Mouse (Mus musculus) kidney, postnatal 25 days (tissue): Measurements from ENCODE around the gene Tmem169.
A peak's percentile ranks its signal among the peaks of the same experiment; 100 is the strongest.
"Not testable (repeated sequence)": the region's sequence is repeated elsewhere in the genome, so short reads cannot be mapped to it uniquely, and the experiment has no call there.

Source experiments
- DNase-seq, 2 experiments: peaks; one replicate each; pipeline ENCODE4 v3.0.0; 2021; ENCODE audit warnings: mixed read lengths in 2 of 2

The Tmem169 gene

GRCm38 (mm10) chr1:72283992-72284485, at the start of gene Tmem169, which contains the start of gene Pecr:
TSS of gene Tmem169 (plus strand) at chr1:72284369.
TSS of gene Pecr (minus strand) at chr1:72284314.
- peak; percentile 95 for DNase-seq

GRCm38 (mm10) chr1:72236363-72237006, 47.7 kb upstream of the Tmem169 start:
- DNase-seq: peak; percentile 78 to 87

GRCm38 (mm10) chr1:72237007-72237775, 47.0 kb upstream of the Tmem169 start:
- peak; percentile 32 to 57 for DNase-seq

GRCm38 (mm10) chr1:72238016-72238580, 46.1 kb upstream of the Tmem169 start:
- no peak for DNase-seq

- DNase-seq: not testable (repeated sequence)
Observed at GRCm38 (mm10) chr1:72239113-72239512, 45.1 kb upstream of the Tmem169 start.

GRCm38 (mm10) chr1:72242581-72243143, 41.5 kb upstream of the Tmem169 start:
- DNase-seq: no peak

- peak; percentile 97 to 98 for DNase-seq
Observed at GRCm38 (mm10) chr1:72243656-72244316, 40.4 kb upstream of the Tmem169 start.

- DNase-seq: no peak
Observed at GRCm38 (mm10) chr1:72244317-72245036, 39.7 kb upstream of the Tmem169 start.

- DNase-seq: not testable (repeated sequence)
Observed at GRCm38 (mm10) chr1:72248226-72248737, 35.9 kb upstream of the Tmem169 start.

- no peak for DNase-seq
Observed at GRCm38 (mm10) chr1:72251806-72252205, 32.4 kb upstream of the Tmem169 start.

- no peak for DNase-seq
Observed at GRCm38 (mm10) chr1:72253881-72254491, 30.2 kb upstream of the Tmem169 start.

- peak; percentile 91 to 93 for DNase-seq
Observed at GRCm38 (mm10) chr1:72254545-72255061, 29.6 kb upstream of the Tmem169 start.

- DNase-seq: peak; percentile 44 to 72
Observed at GRCm38 (mm10) chr1:72255062-72255853, 28.9 kb upstream of the Tmem169 start.

- no peak for DNase-seq
Observed at GRCm38 (mm10) chr1:72255854-72256175, 28.4 kb upstream of the Tmem169 start.

- no peak for DNase-seq
Observed at GRCm38 (mm10) chr1:72256381-72257256, 27.6 kb upstream of the Tmem169 start.

- no peak for DNase-seq
Observed at GRCm38 (mm10) chr1:72263099-72263498, 21.1 kb upstream of the Tmem169 start.

GRCm38 (mm10) chr1:72278085-72278484, 6.1 kb upstream of the Tmem169 start:
- DNase-seq: no peak

GRCm38 (mm10) chr1:72282604-72283003, 1.6 kb upstream of the Tmem169 start:
- DNase-seq: no peak

- DNase-seq: no peak
Observed at GRCm38 (mm10) chr1:72284539-72284938, 370 bp downstream of the Tmem169 start.
